Mouse (Mus musculus) T-helper 17 cell (primary cell): ENCODE data around the gene Zeb2.

Experiments used
- in situ Hi-C, 2 experiments: fragments of 300-600 bp; cut with MboI, MseI; formaldehyde crosslinking; loops; 1 replicate in 1 of 2; 2 replicates in 1 of 2; pipeline ENCODE4 v1.15.1; 2025; ENCODE audit warnings: high pct_unique_total_duplicates in 2 of 2

Gene Zeb2

GRCm38 (mm10) chr2:44957329-44957797 is 159.8 kb downstream of the Zeb2 start:
- in situ Hi-C loops: loop anchor here in 1 of 2 experiments (25.0 kb wide), 1 partner anchor 1220 kb away; the partner anchor contains the start of gene Arhgap15

- in situ Hi-C loops: loop anchor here in 1 of 2 experiments (25.0 kb wide), 1 partner anchor 1219 kb away; the partner anchor contains the start of gene Arhgap15
Observed at GRCm38 (mm10) chr2:44956232-44956631, 161.0 kb downstream of the Zeb2 start.

GRCm38 (mm10) chr2:44955506-44955905 is 161.7 kb downstream of the Zeb2 start:
- in situ Hi-C loops: loop anchor here in 1 of 2 experiments (25.0 kb wide), 1 partner anchor 1218 kb away; the partner anchor contains the start of gene Arhgap15

GRCm38 (mm10) chr2:44954180-44954579 is 163.0 kb downstream of the Zeb2 start:
- in situ Hi-C loops: loop anchor here in 1 of 2 experiments (25.0 kb wide), 1 partner anchor 1217 kb away; the partner anchor contains the start of gene Arhgap15

- in situ Hi-C loops: loop anchor here in 1 of 2 experiments (25.0 kb wide), 1 partner anchor 1216 kb away; the partner anchor contains the start of gene Arhgap15
Observed at GRCm38 (mm10) chr2:44952830-44953422, 164.3 kb downstream of the Zeb2 start.

- in situ Hi-C loops: loop anchor here in 1 of 2 experiments (25.0 kb wide), 1 partner anchor 1214 kb away; the partner anchor contains the start of gene Arhgap15
Observed at GRCm38 (mm10) chr2:44951651-44952213, 165.5 kb downstream of the Zeb2 start.

- in situ Hi-C loops: no loop called here
Observed at GRCm38 (mm10) chr2:44944689-44945088, 172.5 kb downstream of the Zeb2 start.
